Mouse (Mus musculus) liver, embryonic 14.5 days (tissue): Measurements from ENCODE around the gene Rtn4. TPM values are rescaled to one million over a fixed set of nuclear protein-coding genes. Genes with fewer than 3 reads are reported as not detected.

ENCODE experiments used
- ATAC-seq: fragments of 200-750 bp; cut with Nextera tagmentation; 2 replicates; pipeline ENCODE4 v1.8.0; 2017; ENCODE audit warnings: moderate number of reproducible peaks, mild to moderate bottlenecking, moderate library complexity; ENCODE audit not compliant: insufficient read depth
- DNase-seq, 3 experiments: peaks; one replicate each; pipeline ENCODE4 v3.0.0-alpha.2; 2012 to 2013; ENCODE audit warnings: low read depth in 3 of 3, low spot score in 3 of 3
- H3K27ac ChIP-seq: fragments of 300-500 bp; sonication (generic); 2 replicates; pipeline ENCODE4 v1.5.1; 2014; ENCODE audit warnings: moderate library complexity, mild to moderate bottlenecking, control low read depth, inconsistent platforms
- H3K27me3 ChIP-seq: fragments of 300-500 bp; sonication (generic); 2 replicates; pipeline ENCODE4 v1.6.1; 2014; ENCODE audit warnings: mild to moderate bottlenecking, low read length, moderate library complexity; ENCODE audit not compliant: control insufficient read depth, insufficient read depth
- H3K36me3 ChIP-seq: fragments of 300-500 bp; sonication (generic); replicated peaks from 2 replicates; pipeline ENCODE4 v1.6.1; 2014; ENCODE audit warnings: low read depth; ENCODE audit not compliant: control insufficient read depth, insufficient read depth
- H3K4me1 ChIP-seq, 2 experiments: fragments of 200-500 bp in 1 of 2; fragments of 300-500 bp in 1 of 2; sonication (generic) in 1 of 2; replicated peaks; 2 replicates each; pipeline ENCODE4 v1.6.1; 2012 to 2014; ENCODE audit warnings: antibody characterized with exemption in 1 of 2, inconsistent platforms in 1 of 2, low read length in 1 of 2; ENCODE audit not compliant: control insufficient read depth in 2 of 2, insufficient read depth in 2 of 2
- H3K4me2 ChIP-seq: fragments of 300-500 bp; sonication (generic); 2 replicates; pipeline ENCODE4 v1.6.1; 2014; ENCODE audit warnings: low read depth, mild to moderate bottlenecking, control low read depth, moderate library complexity
- H3K4me3 ChIP-seq, 2 experiments: fragments of 200-500 bp in 1 of 2; fragments of 300-500 bp in 1 of 2; sonication (generic) in 1 of 2; 2 replicates each; pipeline ENCODE4 v1.5.1; 2012 to 2014; ENCODE audit warnings: low read depth in 2 of 2, low read length in 2 of 2, mild to moderate bottlenecking in 2 of 2, control low read depth in 1 of 2, inconsistent platforms in 1 of 2, moderate library complexity in 1 of 2; ENCODE audit not compliant: insufficient read depth in 1 of 2
- H3K9ac ChIP-seq: fragments of 300-500 bp; sonication (generic); replicated peaks from 2 replicates; pipeline ENCODE4 v1.6.1; 2014; ENCODE audit warnings: mild to moderate bottlenecking, control low read depth, moderate library complexity
- H3K9me3 ChIP-seq: fragments of 300-500 bp; sonication (generic); 2 replicates; pipeline ENCODE4 v1.6.1; 2016; ENCODE audit warnings: low read length, mixed read lengths; ENCODE audit not compliant: control insufficient read depth
- CTCF ChIP-seq: IDR thresholded peaks from 2 replicates; pipeline ENCODE4 v1.5.1; 2016; ENCODE audit warnings: antibody characterized with exemption, low read depth, control low read depth
- EP300 ChIP-seq: IDR thresholded peaks from 2 replicates; pipeline ENCODE4 v1.6.1; 2016; ENCODE audit warnings: antibody characterized with exemption, low read depth
- WGBS: fragments of 180-500 bp; shearing (Covaris S2); extraction: QIAGEN DNeasy Blood & Tissue Kit; methylation state at CpG from one replicate; pipeline ENCODE4 v1.1.7; 2014; ENCODE audit not compliant: insufficient replicate concordance; 5-methylcytosine and 5-hydroxymethylcytosine counted together
- polyA plus RNA-seq, 2 experiments: library from polyadenylated mRNA; depleted of rRNA in 1 of 2; stranded (reverse) in 1 of 2; unstranded in 1 of 2; fragments of >200 nt; fragmentation: Nextera tagmentation in 1 of 2; extraction: Ambion mirVana in 1 of 2; gene quantifications; 2 replicates each; pipeline versions ENCODE4 v1.2.1 to v1.2.3; 2012 to 2014

Rtn4 gene
- polyA plus RNA-seq, 2 experiments = 10.2 to 21.4 TPM

DNA sequence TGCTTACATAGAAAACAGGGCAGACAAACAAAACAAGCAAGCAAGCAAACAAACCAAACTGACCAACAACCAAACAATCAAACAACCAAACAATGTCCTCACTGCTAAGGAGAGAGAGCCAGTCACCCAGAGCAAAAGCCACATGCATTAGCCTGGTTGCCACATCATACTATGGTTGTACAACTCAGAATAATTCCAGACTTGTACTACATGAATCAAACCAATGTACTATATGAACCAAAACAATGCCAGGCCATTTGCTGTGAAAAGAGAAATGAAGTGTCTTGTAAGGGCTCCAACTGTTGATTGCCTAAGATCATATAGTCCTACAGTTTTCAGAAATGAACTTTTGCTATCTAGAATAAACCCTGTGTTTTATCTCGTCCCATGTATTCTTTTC, 95.8 kb downstream of the Rtn4 start:
- ATAC-seq (no peak), DNase-seq (no peak)
- H3K9ac ChIP-seq = no peak overlapping the region
- H3K9me3 ChIP-seq = no peaks in the 10 kb centered on the region
- 46% methylated on average over 1 of the region's 1 CpGs for WGBS
- H3K4me1 ChIP-seq = peaks cover 0 to 5% of the 10 kb centered on the region in 2 experiments; a peak in 2 of 4 replicates
- TF ChIP-seq EP300 (no peak), CTCF (no peak)
- H3K27me3 ChIP-seq = no peaks in the 10 kb centered on the region
- H3K4me2 ChIP-seq = no peak overlapping the region
- no peak overlapping the region for H3K4me3 ChIP-seq
- no peaks in the 10 kb centered on the region for H3K36me3 ChIP-seq
- no peak overlapping the region for H3K27ac ChIP-seq

DNA sequence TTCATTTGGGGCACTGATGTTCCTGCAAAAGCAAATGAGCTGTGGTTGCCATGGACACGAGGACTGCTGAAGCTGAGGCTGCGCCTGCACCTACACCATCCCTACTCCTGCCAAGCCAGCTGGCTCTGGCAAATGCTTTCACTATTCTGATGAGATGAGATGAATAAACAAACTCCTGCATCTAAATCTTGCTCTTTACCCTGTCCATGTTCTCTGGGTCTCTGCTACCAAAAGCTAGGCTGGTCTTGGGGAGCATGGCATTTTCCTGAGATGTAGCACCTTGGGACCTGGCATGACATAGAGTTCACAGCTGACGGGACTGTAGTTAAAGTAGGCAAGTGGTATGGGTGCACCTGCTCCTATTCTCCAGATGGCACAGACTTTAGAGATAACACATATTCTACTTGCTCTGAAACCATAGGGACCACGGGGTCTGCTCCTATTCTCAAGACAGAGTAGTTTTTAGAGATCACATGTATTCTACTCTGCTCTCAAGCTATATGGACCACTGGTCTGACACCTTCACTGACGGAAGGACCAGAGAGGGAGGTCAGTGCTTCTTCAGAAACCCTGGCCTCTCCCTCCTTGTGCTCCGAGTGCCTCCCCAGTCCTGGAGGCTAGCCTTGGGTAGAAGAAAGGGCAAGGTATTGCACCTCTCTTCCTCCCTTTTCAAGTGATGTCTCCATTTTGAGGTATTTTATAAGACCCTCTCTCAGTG, 96.3 kb downstream of the Rtn4 start:
- H3K9me3 ChIP-seq = no peaks in the 10 kb centered on the region
- peak; percentile 34; the same call in 1 of the 2 replicates for ATAC-seq
- H3K4me1 ChIP-seq = peaks cover 0 to 5% of the 10 kb centered on the region in 2 experiments; a peak in 2 of 4 replicates
- H3K27me3 ChIP-seq = no peaks in the 10 kb centered on the region
- H3K36me3 ChIP-seq = no peaks in the 10 kb centered on the region
- DNase-seq = no peak
- 56% methylated on average over 6 of the region's 6 CpGs for WGBS
- H3K27ac ChIP-seq = no peak overlapping the region
- H3K9ac ChIP-seq = no peak overlapping the region
- TF ChIP-seq EP300 (no peak), CTCF (no peak)
- H3K4me3 ChIP-seq = no peak overlapping the region
- no peak overlapping the region for H3K4me2 ChIP-seq

DNA sequence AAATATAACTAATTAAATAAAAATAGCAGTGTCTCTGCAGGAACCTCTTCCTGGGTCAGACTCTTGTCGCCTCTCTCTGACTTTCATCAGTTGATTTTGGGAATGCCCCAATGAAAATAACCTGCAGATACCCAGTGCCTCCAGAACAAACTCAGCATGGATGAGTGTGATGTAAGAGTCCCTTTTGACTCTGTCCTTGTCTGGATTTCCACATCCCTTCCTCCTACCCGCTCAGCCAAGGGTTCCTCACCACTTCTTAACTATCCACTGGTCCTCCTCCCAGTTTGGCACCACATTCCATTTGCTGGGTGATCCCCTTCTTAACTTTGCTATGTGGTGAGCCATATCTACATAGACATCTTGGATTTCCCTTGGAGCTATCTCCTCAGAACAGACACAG, 98.0 kb downstream of the Rtn4 start:
- no peak overlapping the region for H3K4me2 ChIP-seq
- no peak overlapping the region for H3K27ac ChIP-seq
- H3K9me3 ChIP-seq = no peaks in the 10 kb centered on the region
- H3K9ac ChIP-seq = no peak overlapping the region
- H3K36me3 ChIP-seq = no peaks in the 10 kb centered on the region
- no peak overlapping the region for H3K4me3 ChIP-seq
- 52% methylated on average over 2 of the region's 2 CpGs for WGBS
- ATAC-seq (peak; percentile 19; the same call in 1 of the 2 replicates), DNase-seq (no peak)
- H3K27me3 ChIP-seq = no peaks in the 10 kb centered on the region; the same call in 1 of the 2 replicates
- H3K4me1 ChIP-seq = peaks cover 0 to 5% of the 10 kb centered on the region in 2 experiments; a peak in 2 of 4 replicates
- TF ChIP-seq CTCF = no peak
- TF ChIP-seq EP300 = no peak

Other genes with a start within 250 kb of the Rtn4 start
- gene Prorsd1, start 177.9 kb upstream of the Rtn4 start, polyA plus RNA-seq (2012; rRNA removed) = 6.7 and 11.1 TPM in 2 replicates
- 19.8 and 20.8 TPM in 2 replicates for gene Prorsd1, start 177.9 kb upstream of the Rtn4 start, polyA plus RNA-seq (2014; fragmentation: Nextera tagmentation; extraction: Ambion mirVana)
- gene Mtif2, start 166.5 kb upstream of the Rtn4 start, polyA plus RNA-seq (2012; rRNA removed) = 9.3 and 12.6 TPM in 2 replicates
- 15.3 and 18.3 TPM in 2 replicates for gene Mtif2, start 166.5 kb upstream of the Rtn4 start, polyA plus RNA-seq (2014; fragmentation: Nextera tagmentation; extraction: Ambion mirVana)
- gene Clhc1, start 145.0 kb upstream of the Rtn4 start, polyA plus RNA-seq (2012; rRNA removed) = 0.03 and 0.10 TPM in 2 replicates
- 0.30 TPM in 1 of 2 replicates, not detected in the other for gene Clhc1, start 145.0 kb upstream of the Rtn4 start, polyA plus RNA-seq (2014; fragmentation: Nextera tagmentation; extraction: Ambion mirVana)
- 376 and 902 TPM in 2 replicates for gene Rps27a, start 144.8 kb upstream of the Rtn4 start, polyA plus RNA-seq (2012; rRNA removed)
- gene Rps27a, start 144.8 kb upstream of the Rtn4 start, polyA plus RNA-seq (2014; fragmentation: Nextera tagmentation; extraction: Ambion mirVana) = 1,086 and 1,164 TPM in 2 replicates
- gene 4931440F15Rik, start 132.7 kb downstream of the Rtn4 start, polyA plus RNA-seq (2012; rRNA removed) = 0.13 and 0.14 TPM in 2 replicates
- gene 4931440F15Rik, start 132.7 kb downstream of the Rtn4 start, polyA plus RNA-seq (2014; fragmentation: Nextera tagmentation; extraction: Ambion mirVana) = 0.20 and 0.25 TPM in 2 replicates